Mouse (Mus musculus) heart, postnatal 14 days (tissue): Measurements from ENCODE around the gene Gm12695. TPM values are rescaled to one million over a fixed set of nuclear protein-coding genes. Genes with fewer than 3 reads are reported as not detected.

Source experiments
- DNase-seq, 2 experiments: peaks; one replicate each; pipeline ENCODE4 v3.0.0; 2021 to 2022
- intact Hi-C: fragments of 180-260 bp; cut with DNase I; formaldehyde crosslinking; loops from one replicate; pipeline ENCODE4 v1.15.1; 2025
- long read RNA-seq, 2 experiments: library from polyadenylated mRNA; stranded (forward); transcript quantifications; one replicate each; pipeline ENCODE4 v2.0.0; 2021
- total RNA-seq, 2 experiments: library from RNA; stranded (reverse); gene quantifications; 2 replicates each; pipeline ENCODE4 v1.2.3; 2021

Gm12695 gene
- not detected for total RNA-seq
- long read RNA-seq, experiment 1: 0 reads
- long read RNA-seq, experiment 2: 0 reads

- no peak for DNase-seq
- intact Hi-C loops: no loop called here
Observed at GRCm38 (mm10) chr4:96785086-96785485, at the start of gene Gm12695. Gene Gm12695 (minus strand): TSS chr4:96785186.

- no peak for DNase-seq
- intact Hi-C loops: no loop called here
Observed at GRCm38 (mm10) chr4:96825540-96826045, 40.6 kb upstream of the Gm12695 start.

- intact Hi-C loops: no loop called here
- no peak for DNase-seq
Observed at GRCm38 (mm10) chr4:96806824-96807808, 22.1 kb upstream of the Gm12695 start.

GRCm38 (mm10) chr4:96799380-96800157, 14.6 kb upstream of the Gm12695 start:
- peak in 1 of 2 experiments; percentile 42 for DNase-seq

GRCm38 (mm10) chr4:96797583-96797982, 12.6 kb upstream of the Gm12695 start:
- intact Hi-C loops: no loop called here
- peak in 1 of 2 experiments; percentile 18 for DNase-seq

More at GRCm38 (mm10) chr4:96799380-96800157, 14.6 kb upstream of the Gm12695 start:
- intact Hi-C loops: no loop called here

- intact Hi-C loops: no loop called here
- no peak for DNase-seq
Observed at GRCm38 (mm10) chr4:96791301-96791700, 6.3 kb upstream of the Gm12695 start.

- intact Hi-C loops: no loop called here
- no peak for DNase-seq
Observed at GRCm38 (mm10) chr4:96789905-96790304, 4.9 kb upstream of the Gm12695 start.

GRCm38 (mm10) chr4:96786610-96787009, 1.6 kb upstream of the Gm12695 start:
- no peak for DNase-seq
- intact Hi-C loops: no loop called here

- intact Hi-C loops: no loop called here
- no peak for DNase-seq
Observed at GRCm38 (mm10) chr4:96772966-96773566, 11.9 kb downstream of the Gm12695 start.

GRCm38 (mm10) chr4:96766396-96766998, 18.5 kb downstream of the Gm12695 start:
- DNase-seq: no peak
- intact Hi-C loops: no loop called here

GRCm38 (mm10) chr4:96751953-96752352, 33.0 kb downstream of the Gm12695 start:
- DNase-seq: no peak
- intact Hi-C loops: no loop called here

GRCm38 (mm10) chr4:96740472-96740871, 44.5 kb downstream of the Gm12695 start:
- intact Hi-C loops: no loop called here

GRCm38 (mm10) chr4:96729256-96729655, 55.7 kb downstream of the Gm12695 start:
- DNase-seq: no peak
- intact Hi-C loops: no loop called here

More at GRCm38 (mm10) chr4:96740472-96740871, 44.5 kb downstream of the Gm12695 start:
- no peak for DNase-seq

GRCm38 (mm10) chr4:96728211-96728610, 56.8 kb downstream of the Gm12695 start:
- DNase-seq: no peak
- intact Hi-C loops: no loop called here

GRCm38 (mm10) chr4:96725415-96726055, 59.5 kb downstream of the Gm12695 start:
- no peak for DNase-seq
- intact Hi-C loops: no loop called here

- intact Hi-C loops: no loop called here
- DNase-seq: no peak
Observed at GRCm38 (mm10) chr4:96722301-96722700, 62.7 kb downstream of the Gm12695 start.

- intact Hi-C loops: no loop called here
- no peak for DNase-seq
Observed at GRCm38 (mm10) chr4:96718977-96719966, 65.7 kb downstream of the Gm12695 start.

GRCm38 (mm10) chr4:96718503-96718902, 66.5 kb downstream of the Gm12695 start:
- intact Hi-C loops: no loop called here
- DNase-seq: no peak
